8 mouse cellular contexts compared by ENCODE assay signal in the genomic region with DNA sequence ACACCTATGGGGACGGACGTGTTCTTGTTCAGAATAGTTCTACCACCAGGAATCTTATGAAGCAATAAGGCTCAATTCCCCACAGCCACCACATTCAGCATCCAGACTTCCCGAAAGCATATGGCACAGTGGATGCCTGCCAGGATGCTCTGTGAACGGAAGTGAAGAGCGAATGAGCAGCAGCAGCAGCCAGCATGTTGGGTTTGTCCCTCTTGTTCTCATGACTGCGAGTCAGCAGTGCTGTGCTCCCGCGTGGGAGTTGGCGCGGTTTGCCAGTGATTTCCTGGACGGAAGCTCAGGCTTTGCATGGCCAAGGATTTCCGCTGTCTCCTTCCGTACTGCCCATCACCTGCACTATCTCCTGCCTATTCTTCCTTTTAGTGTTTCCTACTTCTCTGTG.
A peak's percentile ranks its signal among the peaks of the same experiment; 100 is the strongest.
DNase-seq lines count a peak whose midpoint lies in the region; ATAC-seq and TF ChIP-seq lines count a peak whose summit lies in the region.

No protein-coding gene starts in this region.

- H3K36me3 ChIP-seq in forebrain, embryonic 13.5 days (ENCODE audit: poor library complexity, severe bottlenecking): no peaks in the 10 kb centered on the region
- no peaks in the 10 kb centered on the region for H3K36me3 ChIP-seq in forebrain, embryonic 12.5 days (replicated peaks)
- H3K36me3 ChIP-seq in lung, embryonic 14.5 days (ENCODE audit: insufficient read depth): no peaks in the 10 kb centered on the region

- H3K9me3 ChIP-seq in forebrain, embryonic 13.5 days (replicated peaks): no peaks in the 10 kb centered on the region
- H3K9me3 ChIP-seq in forebrain, embryonic 12.5 days: no peaks in the 10 kb centered on the region
- no peaks in the 10 kb centered on the region for H3K9me3 ChIP-seq in lung, embryonic 14.5 days (ENCODE audit: low read depth, low read length)

- 81% methylated on average over 13 of the region's 13 CpGs for WGBS in forebrain, embryonic 13.5 days
- WGBS in forebrain, embryonic 12.5 days: 84% methylated on average over 13 of the region's 13 CpGs
- WGBS in lung, embryonic 14.5 days: 60% methylated on average over 13 of the region's 13 CpGs

- no peak overlapping the region for H3K4me3 ChIP-seq in forebrain, embryonic 13.5 days
- H3K4me3 ChIP-seq in forebrain, embryonic 12.5 days (replicated peaks): no peak overlapping the region
- H3K4me3 ChIP-seq in lung, embryonic 14.5 days (ENCODE audit: low read depth, low read length): no peak overlapping the region

- no peak overlapping the region for H3K27ac ChIP-seq in forebrain, embryonic 13.5 days
- no peak overlapping the region for H3K27ac ChIP-seq in forebrain, embryonic 12.5 days
- H3K27ac ChIP-seq in lung, embryonic 14.5 days (ENCODE audit: low read depth): 0 out of 2 replicates have a peak overlapping the region, but pooled peaks have one; percentile 18

- no peak for TF ChIP-seq CTCF in lung, embryonic 14.5 days (IDR thresholded peaks at IDR 0.05; ENCODE audit: low read depth)

- H3K27me3 ChIP-seq in forebrain, embryonic 13.5 days: no peaks in the 10 kb centered on the region
- H3K27me3 ChIP-seq in forebrain, embryonic 12.5 days: no peaks in the 10 kb centered on the region
- H3K27me3 ChIP-seq in lung, embryonic 14.5 days (ENCODE audit: insufficient read depth, low read length): no peaks in the 10 kb centered on the region

- peak; percentile 78 for ATAC-seq in forebrain, embryonic 13.5 days
- no peak for ATAC-seq in forebrain, embryonic 12.5 days (ENCODE audit: low FRiP score)
- peak; percentile 64; the same call in 1 of the 2 replicates for ATAC-seq in lung, embryonic 14.5 days (ENCODE audit: insufficient read depth)
- no peak for ATAC-seq in monocyte, adult 5-6 weeks (replicated peaks; ENCODE audit: insufficient number of reproducible peaks, low FRiP score, low TSS enrichment, poor library complexity, severe bottlenecking)

- H3K4me2 ChIP-seq in forebrain, embryonic 13.5 days: no peak overlapping the region
- no peak overlapping the region for H3K4me2 ChIP-seq in forebrain, embryonic 12.5 days
- no peak overlapping the region for H3K4me2 ChIP-seq in lung, embryonic 14.5 days

- DNase-seq in adrenal gland, postnatal 14 days: peak; percentile 49
- peak; percentile 56 to 62 for DNase-seq in frontal cortex, postnatal 14 days (ENCODE audit: low spot score in 2 of 2)
- peak; percentile 35 to 67 for DNase-seq in kidney, postnatal 36 days
- peak; percentile 82 for DNase-seq in lung, embryonic 14.5 days
- DNase-seq in telencephalon, adult 2 months (ENCODE audit: low read depth, low spot score): peak; percentile 86

- H3K4me1 ChIP-seq in forebrain, embryonic 13.5 days: peaks cover 31% of the 10 kb centered on the region
- H3K4me1 ChIP-seq in forebrain, embryonic 12.5 days: peaks cover 9% of the 10 kb centered on the region
- peaks cover 8% of the 10 kb centered on the region for H3K4me1 ChIP-seq in lung, embryonic 14.5 days (ENCODE audit: insufficient read depth)

- no peak overlapping the region for H3K9ac ChIP-seq in forebrain, embryonic 13.5 days
- no peak overlapping the region for H3K9ac ChIP-seq in forebrain, embryonic 12.5 days
- no peak overlapping the region for H3K9ac ChIP-seq in lung, embryonic 14.5 days

Comparison
In these comparisons a context has a peak if more than half of its experiments do, and no peak if none do; other contexts are left out.
1. ATAC-seq: peak in forebrain, embryonic 13.5 days (single experiment) and lung, embryonic 14.5 days (single experiment); none in forebrain, embryonic 12.5 days (single experiment) and monocyte, adult 5-6 weeks (single experiment).
2. Peak in every context shown above with its lines, with median percentiles within 50 percentile points of each other: DNase-seq.